Mouse (Mus musculus) cerebellum, adult 9-11 months (tissue): ENCODE data around the gene Pard3b.

ENCODE experiments used
- DNase-seq: peaks from one replicate; pipeline ENCODE4 v3.0.0; 2022

Gene Pard3b

GRCm38 (mm10) chr1:61638347-61639111 is at the start of gene Pard3b:
Gene Pard3b, plus strand, starts transcription at chr1:61638824.
- peak; percentile 3 for DNase-seq

- DNase-seq: no peak
Measured at GRCm38 (mm10) chr1:61616176-61616575, 22.4 kb upstream of the Pard3b start.

GRCm38 (mm10) chr1:61620651-61621050 is 18.0 kb upstream of the Pard3b start:
- no peak for DNase-seq

GRCm38 (mm10) chr1:61629857-61630256 is 8.8 kb upstream of the Pard3b start:
- no peak for DNase-seq

GRCm38 (mm10) chr1:61639114-61640093 is 780 bp downstream of the Pard3b start:
- no peak for DNase-seq

GRCm38 (mm10) chr1:61641880-61642279 is 3.3 kb downstream of the Pard3b start:
- DNase-seq: no peak

GRCm38 (mm10) chr1:61645062-61645461 is 6.4 kb downstream of the Pard3b start:
- DNase-seq: no peak

GRCm38 (mm10) chr1:61649964-61650363 is 11.3 kb downstream of the Pard3b start:
- DNase-seq: no peak

GRCm38 (mm10) chr1:61651454-61652271 is 13.0 kb downstream of the Pard3b start:
- DNase-seq: no peak

GRCm38 (mm10) chr1:61657760-61658159 is 19.1 kb downstream of the Pard3b start:
- DNase-seq: no peak

GRCm38 (mm10) chr1:61659931-61660330 is 21.3 kb downstream of the Pard3b start:
- DNase-seq: no peak

GRCm38 (mm10) chr1:61685221-61685814 is 46.7 kb downstream of the Pard3b start:
- DNase-seq: no peak

GRCm38 (mm10) chr1:61685921-61686320 is 47.3 kb downstream of the Pard3b start:
- no peak for DNase-seq

- DNase-seq: no peak
Measured at GRCm38 (mm10) chr1:61688301-61688700, 49.7 kb downstream of the Pard3b start.

GRCm38 (mm10) chr1:61698462-61699218 is 60.0 kb downstream of the Pard3b start:
- DNase-seq: no peak

- DNase-seq: no peak
Measured at GRCm38 (mm10) chr1:61709812-61710211, 71.2 kb downstream of the Pard3b start.

- DNase-seq: no peak
Measured at GRCm38 (mm10) chr1:61711523-61711922, 72.9 kb downstream of the Pard3b start.

- no peak for DNase-seq
Measured at GRCm38 (mm10) chr1:61729654-61730053, 91.0 kb downstream of the Pard3b start.

GRCm38 (mm10) chr1:61736550-61736949 is 97.9 kb downstream of the Pard3b start:
- DNase-seq: no peak

- no peak for DNase-seq
Measured at GRCm38 (mm10) chr1:61742831-61743230, 104.2 kb downstream of the Pard3b start.

- no peak for DNase-seq
Measured at GRCm38 (mm10) chr1:61747481-61747880, 108.9 kb downstream of the Pard3b start.

GRCm38 (mm10) chr1:61751008-61751407 is 112.4 kb downstream of the Pard3b start:
- no peak for DNase-seq
